Mouse (Mus musculus) midbrain, embryonic 13.5 days (tissue): ENCODE data around the gene Gm6525. TPM values are rescaled to one million over a fixed set of nuclear protein-coding genes. Genes with fewer than 3 reads are reported as not detected.
A peak's percentile ranks its signal among the peaks of the same experiment; 100 is the strongest.

ENCODE experiments used
- ATAC-seq: fragments of 200-750 bp; cut with Nextera tagmentation; 2 replicates; pipeline ENCODE4 v1.8.0; 2017; ENCODE audit warnings: mild to moderate bottlenecking, moderate TSS enrichment, moderate library complexity
- H3K27ac ChIP-seq: fragments of 300-500 bp; sonication (generic); 2 replicates; pipeline ENCODE4 v1.5.1; 2015; ENCODE audit warnings: inconsistent platforms, mild to moderate bottlenecking, moderate library complexity
- H3K27me3 ChIP-seq: fragments of 300-500 bp; sonication (generic); 2 replicates; pipeline ENCODE4 v1.6.1; 2015; ENCODE audit warnings: mild to moderate bottlenecking, inconsistent platforms
- H3K36me3 ChIP-seq: fragments of 300-500 bp; sonication (generic); 2 replicates; pipeline ENCODE4 v1.6.1; 2015; ENCODE audit warnings: mild to moderate bottlenecking, inconsistent platforms
- H3K4me1 ChIP-seq: fragments of 300-500 bp; sonication (generic); replicated peaks from 2 replicates; pipeline ENCODE4 v1.6.1; 2015; ENCODE audit warnings: inconsistent platforms
- H3K4me2 ChIP-seq: fragments of 300-500 bp; sonication (generic); replicated peaks from 2 replicates; pipeline ENCODE4 v1.6.1; 2015; ENCODE audit warnings: moderate library complexity, mild to moderate bottlenecking, inconsistent platforms
- H3K4me3 ChIP-seq: fragments of 300-500 bp; sonication (generic); replicated peaks from 2 replicates; pipeline ENCODE4 v1.5.1; 2015; ENCODE audit warnings: mild to moderate bottlenecking, inconsistent platforms
- H3K9ac ChIP-seq: fragments of 300-500 bp; sonication (generic); replicated peaks from 2 replicates; pipeline ENCODE4 v1.6.1; 2015; ENCODE audit warnings: mild to moderate bottlenecking, inconsistent platforms
- H3K9me3 ChIP-seq: fragments of 300-500 bp; sonication (generic); 2 replicates; pipeline ENCODE4 v1.6.1; 2016; ENCODE audit warnings: mild to moderate bottlenecking, inconsistent platforms
- WGBS: fragments of 180-500 bp; shearing (Covaris S2); methylation state at CpG from one replicate; pipeline ENCODE4 v1.1.7; 2015; 5-methylcytosine and 5-hydroxymethylcytosine counted together
- polyA plus RNA-seq: library from polyadenylated mRNA; unstranded; fragments of >200 nt; fragmentation: Nextera tagmentation; extraction: Ambion mirVana; gene quantifications from 2 replicates; pipeline ENCODE4 v1.2.1, GENCODE M21; 2015

Gm6525 gene
- polyA plus RNA-seq: 3.8 and 4.3 TPM in 2 replicates

- ATAC-seq: no peak
- no peaks in the 10 kb centered on the region for H3K9me3 ChIP-seq
- no peak within 1 kb of the TSS for H3K9ac ChIP-seq
- no peak within 1 kb of the TSS for H3K4me3 ChIP-seq
- H3K36me3 ChIP-seq: peaks cover 68% of the 10 kb centered on the region
- no peaks in the 10 kb centered on the region for H3K27me3 ChIP-seq
- H3K27ac ChIP-seq: no peak within 1 kb of the TSS
- no peak within 1 kb of the TSS for H3K4me2 ChIP-seq
- WGBS: 75% methylated on average over 11 of the region's 11 CpGs
- peaks cover 5% of the 10 kb centered on the region; the same call in 1 of the 2 replicates for H3K4me1 ChIP-seq
Measured at GRCm38 (mm10) chr3:84173581-84174154, at the start of gene Gm6525. TSS of gene Gm6525 (plus strand) at chr3:84174104.

- H3K27ac ChIP-seq: no peak overlapping the region
- no peak for ATAC-seq
- no peaks in the 10 kb centered on the region for H3K36me3 ChIP-seq
- H3K4me1 ChIP-seq: no peaks in the 10 kb centered on the region
- H3K4me2 ChIP-seq: no peak overlapping the region
- H3K9ac ChIP-seq: no peak overlapping the region
- no peak overlapping the region for H3K4me3 ChIP-seq
- no peaks in the 10 kb centered on the region for H3K9me3 ChIP-seq
- whole genome bisulfite sequencing: 70% methylated on average over 6 of the region's 6 CpGs
- no peaks in the 10 kb centered on the region for H3K27me3 ChIP-seq
Measured at GRCm38 (mm10) chr3:84125704-84126289, 48.1 kb upstream of the Gm6525 start.

DNA sequence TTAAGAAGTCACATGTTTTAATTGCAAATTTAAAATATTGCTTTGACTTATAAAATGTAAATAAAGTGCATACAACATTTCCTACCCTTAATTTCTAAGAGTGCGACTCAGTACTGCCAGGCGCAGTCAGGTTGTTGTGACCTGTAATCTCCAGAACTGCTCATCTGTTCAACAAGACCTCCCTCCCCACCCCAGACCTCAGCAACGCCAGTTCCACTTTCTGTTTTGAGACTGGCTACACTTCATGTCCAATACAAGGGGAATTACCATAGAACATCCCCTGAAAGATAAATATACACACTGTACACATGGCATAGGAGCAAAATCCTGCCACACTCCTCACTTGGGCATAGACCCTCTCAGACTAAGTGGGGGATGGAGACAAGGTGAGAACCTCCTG lies 47.2 kb upstream of the Gm6525 start:
- no peak overlapping the region for H3K27ac ChIP-seq
- WGBS: 88% methylated on average over 3 of the region's 3 CpGs
- no peaks in the 10 kb centered on the region for H3K9me3 ChIP-seq
- no peak overlapping the region for H3K4me2 ChIP-seq
- ATAC-seq: no peak
- H3K4me1 ChIP-seq: no peaks in the 10 kb centered on the region
- H3K36me3 ChIP-seq: no peaks in the 10 kb centered on the region
- no peaks in the 10 kb centered on the region for H3K27me3 ChIP-seq
- H3K4me3 ChIP-seq: no peak overlapping the region
- no peak overlapping the region for H3K9ac ChIP-seq

DNA sequence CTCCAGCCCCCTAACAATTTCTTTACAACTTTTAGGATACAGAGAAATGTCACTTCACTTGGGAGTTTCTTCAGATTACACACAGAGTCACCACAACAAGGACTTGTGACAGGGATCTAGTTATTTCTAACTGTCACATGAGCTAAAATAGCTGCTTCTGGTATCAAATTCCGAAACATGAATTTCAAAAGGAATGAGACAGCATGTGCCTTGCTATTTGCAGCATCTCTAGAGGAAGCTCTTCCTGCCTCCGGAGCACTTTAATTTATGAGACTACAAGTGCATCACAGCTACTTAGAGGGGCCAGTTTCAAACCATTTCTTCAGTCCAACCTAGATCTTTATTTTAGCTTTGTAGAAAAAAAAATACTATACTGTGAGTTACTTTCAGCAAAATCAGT lies 46.5 kb upstream of the Gm6525 start:
- no peaks in the 10 kb centered on the region for H3K36me3 ChIP-seq
- ATAC-seq: no peak
- no peaks in the 10 kb centered on the region for H3K27me3 ChIP-seq
- H3K4me2 ChIP-seq: no peak overlapping the region
- H3K27ac ChIP-seq: no peak overlapping the region
- no peak overlapping the region for H3K9ac ChIP-seq
- H3K9me3 ChIP-seq: no peaks in the 10 kb centered on the region
- 90% methylated on average over 2 of the region's 2 CpGs for WGBS
- H3K4me3 ChIP-seq: no peak overlapping the region
- H3K4me1 ChIP-seq: no peaks in the 10 kb centered on the region

- 83% methylated on average over 11 of the region's 11 CpGs for WGBS
- Histone ChIP-seq H3K9ac (no peak overlapping the region), H3K27me3 (no peaks in the 10 kb centered on the region), H3K4me1 (no peaks in the 10 kb centered on the region), H3K4me2 (no peak overlapping the region), H3K27ac (no peak overlapping the region), H3K4me3 (no peak overlapping the region), H3K9me3 (no peaks in the 10 kb centered on the region), H3K36me3 (no peaks in the 10 kb centered on the region)
- no peak for ATAC-seq
Measured at GRCm38 (mm10) chr3:84128871-84129870, 44.7 kb upstream of the Gm6525 start.

DNA sequence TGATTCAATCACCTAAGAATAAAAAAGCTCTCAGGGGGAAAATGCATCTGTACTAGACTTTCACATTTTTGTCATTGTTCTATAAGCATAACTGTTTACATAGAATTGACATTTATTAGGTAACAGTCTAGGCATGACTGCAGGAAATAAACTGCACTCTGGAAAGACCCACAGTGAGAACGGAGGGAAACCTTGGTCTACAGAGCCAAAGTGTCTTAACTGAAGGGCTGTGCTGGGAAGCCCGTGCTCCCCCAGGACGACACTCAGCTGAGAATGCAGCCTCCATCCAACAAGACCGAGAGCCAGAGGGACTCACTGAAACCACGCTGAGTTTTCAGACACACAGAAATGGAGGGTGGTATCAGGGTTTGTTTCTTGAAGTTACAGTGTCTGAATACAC lies 43.1 kb upstream of the Gm6525 start:
- no peaks in the 10 kb centered on the region for H3K27me3 ChIP-seq
- H3K9me3 ChIP-seq: no peaks in the 10 kb centered on the region
- no peak overlapping the region for H3K27ac ChIP-seq
- no peak overlapping the region for H3K9ac ChIP-seq
- 81% methylated on average over 5 of the region's 5 CpGs for WGBS
- no peaks in the 10 kb centered on the region for H3K36me3 ChIP-seq
- no peak for ATAC-seq
- H3K4me3 ChIP-seq: no peak overlapping the region
- no peak overlapping the region for H3K4me2 ChIP-seq
- no peaks in the 10 kb centered on the region for H3K4me1 ChIP-seq

DNA sequence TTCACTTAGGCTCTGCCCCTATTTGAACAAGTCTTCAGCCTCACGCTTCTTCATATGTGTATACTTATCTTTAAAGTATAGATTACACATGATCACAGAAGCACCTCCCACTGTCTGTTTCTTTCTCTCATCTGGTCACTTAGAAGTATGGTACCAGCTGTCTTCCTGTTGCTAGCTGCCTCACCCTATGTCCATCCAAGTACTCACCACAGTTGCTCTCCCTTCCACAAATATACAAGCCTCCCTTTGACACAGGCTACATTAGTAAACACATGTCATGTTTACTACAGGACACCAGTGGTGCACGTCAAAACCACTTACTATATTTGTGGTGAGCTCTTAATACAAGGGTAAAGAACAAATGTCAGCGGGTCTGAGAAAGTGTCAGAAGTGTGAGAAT lies 42.5 kb upstream of the Gm6525 start:
- Histone ChIP-seq H3K4me1 (no peaks in the 10 kb centered on the region), H3K4me3 (no peak overlapping the region), H3K36me3 (no peaks in the 10 kb centered on the region), H3K9me3 (no peaks in the 10 kb centered on the region), H3K27ac (no peak overlapping the region), H3K4me2 (no peak overlapping the region), H3K9ac (no peak overlapping the region), H3K27me3 (no peaks in the 10 kb centered on the region)
- ATAC-seq: no peak
- WGBS: 93% methylated on average over 3 of the region's 3 CpGs

GRCm38 (mm10) chr3:84135387-84135786 lies 38.5 kb upstream of the Gm6525 start:
- H3K27ac ChIP-seq: no peak overlapping the region
- ATAC-seq: 0 out of 2 replicates have a peak, but pooled peaks have one; percentile 34
- H3K27me3 ChIP-seq: no peaks in the 10 kb centered on the region
- H3K4me2 ChIP-seq: no peak overlapping the region
- no peaks in the 10 kb centered on the region for H3K9me3 ChIP-seq
- no peak overlapping the region for H3K4me3 ChIP-seq
- no peak overlapping the region for H3K9ac ChIP-seq
- WGBS: 32% methylated on average over 9 of the region's 9 CpGs
- no peaks in the 10 kb centered on the region for H3K4me1 ChIP-seq
- H3K36me3 ChIP-seq: no peaks in the 10 kb centered on the region

DNA sequence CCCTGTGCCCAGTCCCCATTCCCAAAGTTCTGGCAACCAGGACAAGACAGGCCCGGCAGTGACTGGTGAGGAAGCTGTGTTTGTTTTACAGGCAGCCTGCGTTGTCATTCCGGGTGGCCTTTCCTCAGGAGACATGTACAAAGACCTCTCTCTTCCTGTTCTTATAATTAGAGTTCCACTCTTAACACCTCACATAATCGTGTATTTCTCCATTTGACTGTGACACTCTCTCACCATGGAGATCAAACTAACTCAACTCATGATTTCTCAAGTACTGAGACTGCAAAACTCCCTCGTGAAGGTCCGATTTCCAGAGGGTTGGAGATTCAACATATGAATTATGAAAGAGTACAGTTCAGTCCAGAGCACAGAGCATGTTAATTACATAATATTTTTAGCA lies 38.0 kb upstream of the Gm6525 start:
- no peak overlapping the region for H3K4me2 ChIP-seq
- H3K36me3 ChIP-seq: no peaks in the 10 kb centered on the region
- H3K27ac ChIP-seq: no peak overlapping the region
- WGBS: 77% methylated on average over 6 of the region's 6 CpGs
- no peak overlapping the region for H3K9ac ChIP-seq
- no peaks in the 10 kb centered on the region for H3K9me3 ChIP-seq
- ATAC-seq: no peak
- no peaks in the 10 kb centered on the region for H3K4me1 ChIP-seq
- H3K4me3 ChIP-seq: no peak overlapping the region
- no peaks in the 10 kb centered on the region for H3K27me3 ChIP-seq

DNA sequence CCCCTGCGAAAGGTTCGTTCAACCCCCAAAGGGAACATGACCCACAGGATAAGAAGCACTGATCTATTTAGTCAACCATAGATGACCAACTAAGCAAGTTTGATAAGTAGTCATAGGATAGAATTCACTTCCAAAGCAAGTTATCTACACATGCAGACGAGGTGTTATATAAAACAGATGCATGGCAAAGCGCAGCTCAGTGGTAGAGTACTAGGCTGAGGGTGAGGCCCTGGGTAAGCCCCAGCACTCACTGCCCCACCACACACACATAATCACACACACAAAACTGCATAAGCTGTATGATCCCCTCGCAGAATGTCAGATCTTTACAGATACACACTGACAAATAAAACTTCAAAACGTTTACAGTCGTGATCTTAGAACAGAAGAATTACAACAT lies 37.4 kb upstream of the Gm6525 start:
- no peak overlapping the region for H3K9ac ChIP-seq
- no peaks in the 10 kb centered on the region for H3K27me3 ChIP-seq
- H3K36me3 ChIP-seq: no peaks in the 10 kb centered on the region
- H3K27ac ChIP-seq: no peak overlapping the region
- ATAC-seq: no peak
- no peak overlapping the region for H3K4me2 ChIP-seq
- no peaks in the 10 kb centered on the region for H3K4me1 ChIP-seq
- H3K4me3 ChIP-seq: no peak overlapping the region
- 90% methylated on average over 7 of the region's 7 CpGs for WGBS
- H3K9me3 ChIP-seq: no peaks in the 10 kb centered on the region

GRCm38 (mm10) chr3:84140947-84141346 lies 33.0 kb upstream of the Gm6525 start:
- Histone ChIP-seq H3K9me3 (no peaks in the 10 kb centered on the region), H3K27ac (no peak overlapping the region), H3K4me3 (no peak overlapping the region), H3K4me2 (no peak overlapping the region), H3K4me1 (no peaks in the 10 kb centered on the region), H3K27me3 (no peaks in the 10 kb centered on the region), H3K36me3 (no peaks in the 10 kb centered on the region), H3K9ac (no peak overlapping the region)
- WGBS: 82% methylated on average over 7 of the region's 7 CpGs
- ATAC-seq: no peak

DNA sequence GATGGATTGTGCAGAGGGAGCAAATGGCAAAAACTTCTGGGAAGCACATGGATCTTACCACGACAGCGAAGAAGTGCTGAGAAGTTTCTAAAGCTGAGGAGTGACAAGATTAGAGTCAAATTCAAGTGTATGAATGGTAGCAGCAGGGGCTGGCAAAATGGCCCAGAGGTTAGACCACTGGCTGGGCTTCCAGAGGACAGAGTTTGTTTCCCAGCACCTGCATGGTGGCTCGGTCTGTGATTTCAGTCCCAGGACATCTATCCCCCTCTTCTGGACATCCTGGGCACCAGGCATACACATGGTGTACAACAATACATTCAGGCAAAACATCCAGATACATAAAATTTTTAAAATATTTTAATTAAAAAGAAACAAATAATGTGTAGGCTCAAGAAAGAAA lies 24.1 kb upstream of the Gm6525 start:
- Histone ChIP-seq H3K27me3 (no peaks in the 10 kb centered on the region), H3K9ac (no peak overlapping the region), H3K9me3 (no peaks in the 10 kb centered on the region), H3K4me2 (no peak overlapping the region), H3K4me1 (no peaks in the 10 kb centered on the region), H3K27ac (no peak overlapping the region), H3K4me3 (no peak overlapping the region), H3K36me3 (no peaks in the 10 kb centered on the region)
- ATAC-seq: no peak
- 96% methylated on average over 3 of the region's 3 CpGs for WGBS
